Mouse (Mus musculus) brain, embryonic 18.5 days (tissue): Measurements from ENCODE around the gene Ccdc171.
A peak's percentile ranks its signal among the peaks of the same experiment; 100 is the strongest.
"Not testable (repeated sequence)": the region's sequence is repeated elsewhere in the genome, so short reads cannot be mapped to it uniquely, and the experiment has no call there.

ENCODE experiments used
- DNase-seq: peaks from one replicate; pipeline ENCODE4 v3.0.0-alpha.2; 2012; ENCODE audit warnings: low read depth, low spot score

The Ccdc171 gene

DNA sequence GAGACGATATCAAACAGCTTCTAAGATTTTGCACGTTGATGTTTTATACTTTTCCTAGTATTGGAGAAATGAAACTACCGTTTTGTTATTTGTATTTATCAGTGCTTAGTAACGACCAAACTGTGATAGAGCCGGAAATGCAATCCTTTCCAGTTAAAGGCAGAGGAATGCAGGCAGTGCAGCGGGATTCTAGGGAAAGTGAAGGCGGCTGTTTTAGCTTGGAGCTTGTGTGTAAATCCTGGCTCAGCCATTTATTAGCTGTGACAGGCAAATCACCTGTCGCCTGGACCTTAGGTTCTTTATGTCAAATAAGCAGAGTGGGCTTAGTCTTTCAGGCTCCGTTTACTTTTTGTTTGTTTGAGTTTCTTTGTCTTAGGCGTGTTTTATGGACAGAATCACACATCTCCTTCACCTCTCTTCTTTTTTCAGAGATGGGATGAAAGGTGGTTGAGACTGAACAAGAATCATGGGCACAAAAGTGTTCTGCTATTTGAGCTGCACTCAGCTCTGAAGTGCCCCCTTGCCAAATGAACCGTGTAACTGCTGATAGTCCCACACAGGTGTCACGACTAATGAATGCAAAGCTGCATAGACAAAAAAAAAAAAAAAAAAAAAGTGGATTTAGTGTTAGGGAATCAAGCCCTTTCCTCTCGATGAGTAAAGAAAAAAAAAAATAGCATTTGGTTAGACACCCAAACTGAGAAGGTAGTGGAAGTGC is 1.1 kb downstream of the Ccdc171 start:
- no peak for DNase-seq

DNA sequence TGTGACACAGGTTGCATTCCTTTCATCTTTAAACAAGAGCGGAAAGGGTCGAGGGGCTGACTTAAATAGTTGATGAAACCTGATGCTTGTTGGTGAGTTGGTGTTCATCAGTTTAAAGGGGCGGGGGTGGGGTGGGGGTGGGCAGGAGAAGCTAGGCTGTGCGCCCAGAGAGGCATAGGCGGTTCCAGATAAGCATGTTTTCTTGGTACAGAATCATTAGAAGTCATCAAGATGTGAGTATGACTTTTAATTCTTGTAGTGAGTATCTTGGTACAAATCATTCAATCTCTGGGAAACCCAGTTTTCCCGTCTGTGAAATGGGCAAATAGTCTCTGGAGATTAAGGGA is 1.6 kb downstream of the Ccdc171 start:
- DNase-seq = no peak

DNA sequence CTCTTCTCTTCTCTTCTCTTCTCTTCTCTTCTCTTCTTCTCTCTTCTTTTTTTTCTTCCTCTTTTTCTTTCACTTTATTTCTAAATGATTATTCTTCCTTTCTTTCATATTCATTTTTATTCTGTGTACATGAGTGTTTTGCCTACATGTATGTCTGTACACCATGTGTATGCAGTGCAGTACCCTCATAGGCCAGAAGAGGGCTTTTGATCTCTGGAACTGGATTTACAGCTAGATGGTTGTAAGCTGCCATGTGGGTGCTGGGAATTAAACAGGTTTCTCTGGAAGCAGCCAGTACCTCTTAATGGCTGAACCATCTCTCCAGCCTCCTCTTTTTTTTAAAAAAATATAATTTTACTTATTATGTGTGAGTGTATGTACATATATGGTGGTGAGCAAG is 2.6 kb downstream of the Ccdc171 start:
- no peak for DNase-seq

DNA sequence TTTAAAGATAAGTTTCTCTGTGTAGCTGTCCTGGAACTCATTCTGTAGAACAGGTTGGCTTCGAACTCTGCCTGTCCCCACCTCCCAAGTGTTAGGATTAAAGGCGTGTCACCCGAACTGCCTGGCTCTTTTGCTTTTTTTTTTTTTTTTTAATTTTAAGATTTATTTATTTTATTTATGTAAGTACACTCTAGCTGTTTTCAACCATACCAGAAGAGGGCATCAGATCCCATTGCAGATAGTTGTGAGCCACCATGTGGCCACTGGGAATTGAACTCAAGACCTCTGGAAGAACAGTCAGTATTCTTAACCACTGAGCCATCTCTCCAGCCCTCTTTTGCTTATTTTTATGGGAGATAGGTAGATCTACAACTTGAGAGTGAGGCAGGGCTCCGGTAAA is 4.7 kb downstream of the Ccdc171 start:
- DNase-seq = not testable (repeated sequence)

DNA sequence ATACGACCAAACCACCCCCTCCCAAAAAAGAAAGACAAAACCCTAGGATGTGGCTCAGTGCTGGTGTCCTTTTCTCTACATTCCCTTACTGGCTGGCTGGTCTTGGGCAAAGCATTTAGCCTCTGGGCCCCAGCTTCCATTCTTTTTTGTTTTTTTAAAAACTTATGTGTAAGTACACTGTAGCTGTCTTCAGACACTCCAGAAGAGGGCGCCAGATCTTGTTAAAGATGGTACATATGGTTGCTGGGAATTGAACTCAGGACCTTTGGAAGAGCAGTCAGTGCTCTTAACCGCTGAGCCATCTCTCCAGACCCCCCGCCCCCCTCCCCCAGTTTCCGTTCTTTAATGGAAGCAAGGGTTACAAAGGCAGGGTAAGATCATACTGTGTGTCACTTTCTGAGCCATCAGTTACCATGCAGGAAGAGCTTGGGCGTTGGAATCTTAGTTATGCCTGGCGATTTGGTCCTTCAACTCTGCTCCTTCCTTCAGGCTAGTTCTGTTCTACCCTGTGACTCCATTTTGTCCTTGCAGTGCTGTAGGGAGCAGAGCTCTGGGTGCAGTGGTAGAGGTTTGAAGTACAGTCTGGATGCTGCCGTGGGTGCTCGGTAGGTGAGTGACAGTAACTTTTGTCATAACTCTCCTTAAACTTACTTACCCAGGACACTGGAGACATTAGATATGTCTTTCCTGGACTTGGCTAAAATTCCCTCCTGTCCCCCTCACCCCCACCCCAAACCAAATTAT is 8.0 kb downstream of the Ccdc171 start:
- DNase-seq = no peak

DNA sequence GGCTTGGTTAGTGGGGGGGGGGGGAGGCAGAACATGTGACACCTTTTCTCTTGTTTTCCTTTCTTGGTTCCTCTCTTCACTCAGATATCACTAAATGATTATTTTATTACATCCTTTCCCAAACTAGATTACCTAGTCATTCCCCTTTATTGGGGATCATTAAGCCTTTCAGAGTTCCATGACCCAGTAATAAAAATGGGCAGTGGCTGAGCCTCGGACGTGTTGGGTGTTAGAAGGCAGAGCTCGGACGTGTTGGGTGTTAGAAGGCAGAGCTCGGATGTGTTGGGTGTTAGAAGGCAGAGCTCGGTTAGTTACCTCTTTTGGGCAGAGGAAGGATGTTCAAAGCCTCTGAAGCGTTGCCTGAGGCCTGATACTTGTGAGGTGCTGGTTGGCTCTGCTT is 8.7 kb downstream of the Ccdc171 start:
- no peak for DNase-seq

DNA sequence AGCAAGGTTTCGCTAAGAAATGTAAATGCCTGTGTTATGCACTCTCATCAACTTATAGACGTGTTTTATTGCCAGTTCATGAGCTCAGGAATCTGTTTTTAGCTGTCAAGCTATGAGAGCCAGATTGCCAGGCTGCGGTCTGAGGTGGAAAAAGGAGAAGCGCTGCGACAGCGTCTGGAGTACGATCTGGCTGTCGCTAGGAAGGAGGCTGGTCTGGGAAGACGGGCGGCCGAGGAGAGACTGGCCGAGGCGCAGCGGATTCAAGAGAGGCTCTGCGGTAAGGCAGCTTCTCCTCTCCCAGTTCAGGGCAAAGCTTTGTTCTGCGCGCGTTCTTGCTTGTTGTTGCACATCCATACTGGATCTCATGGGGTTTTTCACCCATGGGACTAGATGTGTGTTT is 24.2 kb downstream of the Ccdc171 start:
- DNase-seq = no peak

DNA sequence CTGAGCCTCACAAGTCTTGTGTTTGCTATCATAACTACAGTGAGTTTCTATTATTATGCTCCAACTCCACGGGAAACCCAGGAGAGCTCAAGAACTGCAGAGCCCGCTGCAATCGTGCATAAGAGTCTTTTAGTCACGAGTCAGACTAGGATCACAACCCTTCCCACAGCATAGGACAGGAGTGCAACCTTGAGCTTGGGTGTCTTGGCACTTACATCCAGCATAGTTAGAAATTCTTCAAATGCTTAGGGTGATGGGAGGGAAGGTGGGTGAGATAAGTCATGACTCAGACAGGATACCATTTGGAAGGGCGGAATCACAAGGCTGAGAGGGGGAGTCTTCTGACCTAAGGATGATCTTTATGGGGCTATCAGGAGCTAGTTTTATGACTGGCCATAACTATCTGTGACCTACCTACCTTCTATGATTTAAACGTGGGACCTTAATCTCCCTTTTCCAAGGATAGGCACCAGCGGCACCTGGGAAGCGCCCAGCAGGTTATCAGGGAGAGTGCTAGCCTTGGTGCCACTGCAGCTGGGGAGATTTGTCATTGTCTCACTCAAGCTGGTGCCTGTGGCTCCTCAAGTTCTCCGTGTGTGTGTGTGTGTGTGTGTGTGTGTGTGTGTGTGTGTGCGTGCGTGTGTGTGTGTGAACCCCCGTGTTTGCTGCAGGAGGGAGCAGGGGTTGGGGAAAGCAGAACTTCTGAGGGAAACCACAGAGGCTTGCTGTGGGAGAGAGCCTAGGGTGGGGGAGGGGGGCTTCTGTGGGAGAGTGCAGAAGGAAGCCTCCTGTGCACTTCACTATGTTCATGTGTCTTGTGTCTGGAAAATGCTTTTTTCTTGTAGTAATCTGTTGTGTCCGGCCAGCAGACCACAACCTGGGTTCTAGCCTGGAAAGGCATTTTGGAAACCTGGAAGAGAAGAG is 42.1 kb downstream of the Ccdc171 start:
- no peak for DNase-seq

DNA sequence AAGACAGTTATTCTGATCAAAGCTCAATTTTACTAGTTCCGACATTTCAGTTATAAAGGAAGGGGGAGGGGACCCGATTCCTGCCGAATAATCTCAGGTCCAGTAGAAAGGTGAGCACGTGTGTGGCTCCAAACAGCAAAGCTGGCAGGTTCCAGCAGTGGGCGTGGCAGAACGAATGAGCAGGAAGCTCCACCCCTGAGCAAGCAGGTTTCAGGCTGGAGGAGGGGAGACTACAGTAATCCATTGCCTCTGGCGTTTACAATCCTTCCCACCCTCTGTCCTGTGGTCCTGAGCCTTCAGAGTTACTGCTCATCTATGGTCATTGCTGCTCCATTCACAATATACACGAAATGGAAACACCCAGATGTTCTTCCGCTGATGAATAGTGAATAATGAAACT is 42.8 kb downstream of the Ccdc171 start:
- not testable (repeated sequence) for DNase-seq

DNA sequence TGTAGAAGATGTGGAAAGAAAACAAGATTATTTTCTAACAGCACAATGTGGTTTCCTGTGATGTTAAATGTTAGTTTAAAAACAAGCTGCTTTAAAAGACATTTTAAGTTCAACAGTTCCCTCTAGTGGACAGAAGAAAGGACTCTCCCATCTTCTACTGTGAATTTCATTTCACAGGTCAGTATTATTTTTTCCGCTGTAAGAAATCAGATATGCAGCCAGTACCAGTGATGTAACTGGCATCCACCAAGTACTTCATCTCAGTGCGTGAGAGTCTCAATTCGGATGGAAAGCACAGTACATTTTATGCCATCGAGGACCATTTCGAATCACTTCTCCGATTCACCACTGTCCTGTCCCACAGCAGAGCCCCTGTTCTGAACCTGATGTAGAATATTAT is 45.2 kb downstream of the Ccdc171 start:
- DNase-seq = no peak

DNA sequence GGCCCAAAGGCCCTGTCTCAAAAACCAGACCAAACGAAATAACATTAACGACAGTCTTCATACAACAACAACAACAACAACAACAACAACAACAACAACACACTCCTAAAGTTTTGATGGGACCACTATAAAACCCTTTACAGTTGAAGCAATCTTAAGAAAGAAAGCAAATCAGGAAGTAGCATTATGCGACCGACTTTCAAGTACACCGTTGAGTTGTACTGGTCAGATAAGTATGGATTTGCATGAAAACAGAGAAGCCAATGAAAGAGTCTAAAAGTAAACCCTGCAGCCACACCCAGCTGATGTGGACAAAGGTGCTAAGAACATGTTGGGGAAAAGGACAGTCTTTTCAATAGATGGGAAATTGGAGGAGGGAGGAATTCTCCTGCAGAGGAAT is 45.7 kb downstream of the Ccdc171 start:
- no peak for DNase-seq

DNA sequence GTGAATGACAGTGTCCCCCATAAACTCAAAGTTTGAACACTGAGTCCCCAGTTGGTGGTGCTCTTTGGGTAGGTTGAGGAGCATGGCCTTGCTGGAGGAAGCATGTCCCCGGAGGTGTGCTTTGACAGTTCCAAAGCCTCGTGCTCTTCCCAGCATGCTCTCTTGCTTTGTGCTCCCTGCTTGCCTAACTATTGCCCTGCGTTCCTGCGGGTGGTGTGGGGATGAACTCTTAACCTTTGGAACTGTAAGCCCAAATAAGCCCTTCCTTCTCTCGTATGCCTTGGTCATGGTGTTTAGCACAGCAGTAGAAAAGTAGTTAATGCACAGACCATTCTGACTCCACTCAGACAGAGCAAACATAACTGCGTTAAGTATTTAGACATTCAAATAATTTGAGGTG is 47.2 kb downstream of the Ccdc171 start:
- no peak for DNase-seq

DNA sequence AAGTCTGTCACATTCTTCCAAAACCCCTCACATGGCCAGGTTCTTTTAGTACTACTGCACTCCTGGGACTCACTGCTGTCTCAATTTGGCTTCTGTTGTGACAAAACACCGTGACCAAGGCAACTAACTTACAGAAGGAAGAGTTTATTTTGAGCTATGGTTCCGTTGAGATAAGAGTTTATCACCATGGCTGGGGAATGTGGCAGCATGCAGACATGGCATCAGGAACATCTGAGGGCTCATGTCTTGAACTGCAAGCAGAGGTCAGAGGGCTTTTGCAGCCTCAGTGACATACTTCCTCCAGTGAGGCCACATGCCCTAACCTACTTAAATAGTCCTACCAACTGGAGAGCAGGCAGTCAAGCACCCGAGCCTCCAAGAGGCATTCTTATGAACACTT is 51.0 kb downstream of the Ccdc171 start:
- DNase-seq = no peak

DNA sequence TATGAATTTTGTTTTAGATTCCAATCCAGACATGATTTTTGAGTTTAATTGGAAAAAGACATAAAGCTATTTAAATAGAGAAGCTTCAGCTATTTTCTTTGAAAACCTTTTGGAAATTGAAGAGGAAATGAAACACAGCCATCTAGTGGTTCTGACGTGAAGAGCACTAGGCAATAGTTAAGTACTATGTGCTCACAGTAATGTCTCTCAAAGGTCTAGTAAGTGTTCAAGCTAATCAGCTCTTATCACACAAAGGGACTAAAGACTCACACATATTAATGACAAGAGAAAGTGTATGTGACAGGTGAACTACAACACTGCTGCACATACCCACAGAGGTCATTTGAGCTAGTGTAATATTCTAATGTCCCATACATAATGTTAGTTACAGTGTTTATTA is 54.8 kb downstream of the Ccdc171 start:
- peak; percentile 22 for DNase-seq

DNA sequence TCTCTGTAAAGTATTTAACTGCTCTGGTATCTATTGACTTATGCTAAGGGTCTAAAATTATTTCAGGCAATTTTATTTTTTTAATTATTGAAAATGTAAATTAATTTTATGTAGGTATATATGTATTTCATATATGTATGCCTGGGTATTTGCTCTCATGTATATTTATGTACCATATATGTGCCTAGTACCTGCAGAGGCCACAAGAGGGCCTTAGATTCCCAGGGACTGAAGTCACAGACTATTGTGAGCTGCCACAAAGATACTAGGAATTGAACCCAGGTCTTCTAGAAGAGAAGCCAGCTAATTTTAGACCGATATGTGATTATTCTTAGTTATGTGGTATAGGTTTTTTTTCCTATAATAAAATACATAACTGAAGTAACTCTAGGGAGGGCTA is 62.2 kb downstream of the Ccdc171 start:
- no peak for DNase-seq

DNA sequence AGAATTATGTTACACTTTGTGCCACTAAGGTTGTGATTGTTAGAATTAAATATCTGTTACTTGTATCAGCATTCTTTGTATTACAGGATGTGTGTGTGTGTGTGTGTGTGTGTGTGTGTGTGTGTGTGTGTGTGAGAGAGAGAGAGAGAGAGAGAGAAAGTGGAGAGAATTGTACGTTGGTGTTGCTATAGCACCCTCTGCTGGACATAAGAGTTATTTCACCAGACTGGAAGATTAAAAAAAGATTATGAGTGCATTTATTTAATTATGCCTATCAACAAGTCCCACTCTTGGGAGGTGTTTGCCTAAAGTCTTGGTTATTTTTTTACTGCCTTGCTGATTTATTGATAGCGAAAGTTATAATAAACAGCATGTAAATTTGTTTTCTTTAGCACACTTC is 71.1 kb downstream of the Ccdc171 start:
- no peak for DNase-seq

DNA sequence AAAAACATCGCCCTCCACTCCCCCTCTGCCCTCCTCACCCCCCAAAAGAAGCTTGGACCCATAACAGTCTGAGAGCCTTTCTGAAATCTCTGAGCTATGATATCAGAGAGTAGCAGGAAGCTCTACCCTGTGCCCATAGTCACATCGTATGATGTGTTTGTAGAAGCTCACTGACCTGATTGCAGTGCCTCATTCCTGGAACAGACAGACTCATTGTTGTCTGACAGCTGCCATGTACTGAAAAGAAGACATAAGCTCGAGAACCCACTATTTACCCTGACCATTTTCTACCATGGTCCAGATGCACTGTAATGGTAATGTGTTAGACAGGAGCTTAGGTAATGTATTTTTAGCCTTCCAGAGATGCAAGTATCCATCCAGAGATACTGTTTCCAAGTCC is 85.8 kb downstream of the Ccdc171 start:
- DNase-seq = no peak

DNA sequence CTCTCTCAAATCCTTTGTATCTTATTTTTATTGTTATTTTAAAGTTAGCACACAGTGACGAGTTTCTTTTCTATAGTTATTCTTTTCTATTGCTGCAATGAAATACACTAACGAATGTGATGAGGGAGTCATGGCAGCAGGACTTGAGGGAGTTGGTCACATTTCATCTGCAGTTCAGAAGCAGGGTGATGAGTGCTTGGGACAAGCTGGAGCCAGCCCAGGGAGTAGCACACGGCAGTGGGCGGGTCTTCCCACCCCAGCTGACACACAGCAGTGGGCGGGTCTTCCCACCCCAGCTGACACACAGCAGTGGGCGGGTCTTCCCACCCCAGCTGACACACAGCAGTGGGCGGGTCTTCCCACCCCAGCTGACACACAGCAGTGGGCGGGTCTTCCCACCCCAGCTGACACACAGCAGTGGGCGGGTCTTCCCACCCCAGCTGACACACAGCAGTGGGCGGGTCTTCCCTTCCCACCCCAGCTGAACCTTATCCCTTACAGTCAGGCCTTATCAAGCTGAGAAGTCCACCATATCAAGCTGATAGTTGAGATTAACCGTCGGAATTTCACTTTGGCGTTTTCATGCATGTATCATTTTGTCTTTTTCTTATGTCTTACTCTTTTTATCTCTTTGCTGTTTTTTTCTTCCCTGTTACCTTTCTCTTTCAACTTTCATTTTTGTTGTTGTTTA is 97.8 kb downstream of the Ccdc171 start:
- DNase-seq = not testable (repeated sequence)

DNA sequence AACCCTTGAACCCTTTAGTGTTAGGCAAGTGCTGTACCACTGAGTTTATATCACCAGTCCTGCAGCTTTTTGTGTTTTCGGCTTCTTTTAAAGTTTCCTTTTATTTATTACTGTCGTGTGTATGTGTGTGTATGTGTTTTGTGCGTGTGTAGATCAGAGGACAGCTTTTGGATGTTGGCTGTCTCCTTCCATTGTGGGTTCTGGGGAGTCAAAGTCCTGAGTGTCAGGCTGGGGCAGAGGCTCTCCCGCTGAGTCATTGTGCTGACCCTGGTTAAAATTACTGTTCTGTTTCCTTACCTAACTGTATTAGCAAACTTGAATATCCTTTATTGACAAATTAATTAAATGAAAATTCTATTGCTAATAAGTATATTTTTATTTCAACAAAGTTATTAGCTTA is 98.4 kb downstream of the Ccdc171 start:
- no peak for DNase-seq

DNA sequence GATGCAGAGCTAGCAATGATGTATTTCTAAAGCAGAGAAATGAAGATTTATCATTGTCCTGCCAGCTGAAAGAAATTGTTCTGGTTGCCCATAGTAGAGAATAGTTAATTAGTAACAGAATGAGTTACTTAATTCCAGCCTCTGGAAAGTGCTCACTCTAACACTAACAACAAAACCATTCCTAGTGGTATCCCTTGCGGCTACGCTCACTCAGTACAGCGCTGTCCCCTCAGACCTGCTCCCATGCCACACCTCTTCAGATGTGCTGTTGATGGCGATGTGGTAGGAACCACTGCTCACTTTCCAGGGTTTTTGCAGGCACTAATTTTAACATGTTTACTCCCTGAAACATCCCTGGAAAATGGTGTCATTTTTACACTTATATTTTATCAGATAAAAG is 126.1 kb downstream of the Ccdc171 start:
- DNase-seq = no peak

DNA sequence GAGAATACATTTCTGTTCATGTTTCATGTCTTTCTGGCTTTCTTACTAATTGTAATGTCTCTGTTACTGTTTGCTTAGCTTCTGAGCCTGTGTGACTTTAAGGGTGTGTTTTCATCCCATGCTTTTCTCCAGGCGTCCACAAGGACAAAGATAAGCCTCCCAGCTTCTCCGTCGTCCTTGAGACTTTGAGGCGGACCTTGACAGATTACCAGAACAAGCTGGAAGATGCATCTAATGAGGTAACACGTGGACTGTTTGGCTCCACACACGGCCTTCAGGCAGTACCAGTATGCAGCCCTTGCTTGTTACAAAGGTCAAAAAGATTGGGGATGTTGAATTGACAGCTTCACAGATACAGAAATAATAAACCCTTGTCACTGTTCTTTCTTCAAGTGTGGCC is 130.1 kb downstream of the Ccdc171 start:
- DNase-seq = no peak

DNA sequence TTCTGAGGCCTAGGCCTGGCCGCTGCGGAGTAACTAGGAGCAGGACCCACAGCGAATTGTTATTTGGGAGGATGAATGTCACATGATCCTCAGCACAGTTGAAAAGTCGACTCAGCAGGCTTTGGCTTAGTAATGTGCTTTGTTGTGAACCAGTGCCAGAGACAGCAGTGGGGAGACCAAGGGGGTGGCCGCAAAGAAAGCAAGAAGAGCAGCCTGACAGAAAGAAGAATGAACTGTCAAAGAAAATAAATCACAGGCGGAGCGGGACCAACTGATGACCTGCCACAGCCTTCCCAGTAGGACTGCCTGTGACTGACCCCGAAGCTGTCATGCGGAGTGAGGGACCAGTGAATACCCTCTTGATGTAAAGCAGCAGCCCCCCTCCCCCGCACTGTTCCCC is 131.2 kb downstream of the Ccdc171 start:
- DNase-seq = peak; percentile 24
